Mouse (Mus musculus) embryonic facial prominence, embryonic 15.5 days (tissue): ENCODE measurements around the gene Nos1ap. TPM values are rescaled to one million over a fixed set of nuclear protein-coding genes. Genes with fewer than 3 reads are reported as not detected.
A peak's percentile ranks its signal among the peaks of the same experiment; 100 is the strongest.

Experiments
- ATAC-seq: fragments of 200-750 bp; cut with Nextera tagmentation; 2 replicates; pipeline ENCODE4 v1.8.0; 2017; ENCODE audit warnings: low read depth, moderate TSS enrichment; ENCODE audit not compliant: insufficient number of reproducible peaks, low FRiP score, low TSS enrichment
- H3K27ac ChIP-seq: fragments of 300-500 bp; sonication (generic); replicated peaks from 2 replicates; pipeline ENCODE4 v1.5.1; 2015; ENCODE audit warnings: mild to moderate bottlenecking, inconsistent platforms
- H3K27me3 ChIP-seq: fragments of 300-500 bp; sonication (generic); 2 replicates; pipeline ENCODE4 v1.6.1; 2015; ENCODE audit warnings: inconsistent platforms
- H3K36me3 ChIP-seq: fragments of 300-500 bp; sonication (generic); 2 replicates; pipeline ENCODE4 v1.6.1; 2015; ENCODE audit warnings: mild to moderate bottlenecking, inconsistent platforms
- H3K4me1 ChIP-seq: fragments of 300-500 bp; sonication (generic); 2 replicates; pipeline ENCODE4 v1.6.1; 2015; ENCODE audit warnings: inconsistent platforms
- H3K4me2 ChIP-seq: fragments of 300-500 bp; sonication (generic); replicated peaks from 2 replicates; pipeline ENCODE4 v1.6.1; 2015; ENCODE audit warnings: mild to moderate bottlenecking, inconsistent platforms
- H3K4me3 ChIP-seq: fragments of 300-500 bp; sonication (generic); replicated peaks from 2 replicates; pipeline ENCODE4 v1.5.1; 2015; ENCODE audit warnings: mild to moderate bottlenecking, inconsistent platforms
- H3K9ac ChIP-seq: fragments of 300-500 bp; sonication (generic); 2 replicates; pipeline ENCODE4 v1.6.1; 2015; ENCODE audit warnings: inconsistent platforms
- H3K9me3 ChIP-seq: fragments of 300-500 bp; sonication (generic); replicated peaks from 2 replicates; pipeline ENCODE4 v1.6.1; 2016; ENCODE audit warnings: inconsistent platforms
- WGBS: fragments of 180-500 bp; shearing (Covaris S2); methylation state at CpG from one replicate; pipeline ENCODE4 v1.1.7; 2015; 5-methylcytosine and 5-hydroxymethylcytosine counted together
- polyA plus RNA-seq: library from polyadenylated mRNA; unstranded; fragments of >200 nt; fragmentation: Nextera tagmentation; extraction: Ambion mirVana; gene quantifications from 2 replicates; pipeline ENCODE4 v1.2.1, GENCODE M21; 2015

Nos1ap gene
- polyA plus RNA-seq, 1 experiment from 2014 or later: 13.1 TPM

GRCm38 (mm10) chr1:170478791-170479457, 110.7 kb downstream of the Nos1ap start:
- Histone ChIP-seq H3K4me1 (peaks cover 20% of the 10 kb centered on the region), H3K36me3 (no peaks in the 10 kb centered on the region), H3K4me2 (no peak overlapping the region), H3K9ac (no peak overlapping the region), H3K4me3 (no peak overlapping the region), H3K9me3 (no peaks in the 10 kb centered on the region), H3K27me3 (no peaks in the 10 kb centered on the region), H3K27ac (peak overlapping the region; percentile 49)
- ATAC-seq: no peak
- WGBS: 64% methylated on average over 4 of the region's 4 CpGs

GRCm38 (mm10) chr1:170477636-170478600, 111.7 kb downstream of the Nos1ap start:
- no peak overlapping the region for H3K4me3 ChIP-seq
- H3K27me3 ChIP-seq: no peaks in the 10 kb centered on the region
- 38% methylated on average over 10 of the region's 10 CpGs for WGBS
- ATAC-seq: no peak
- H3K4me2 ChIP-seq: no peak overlapping the region
- no peaks in the 10 kb centered on the region for H3K36me3 ChIP-seq
- peaks cover 20% of the 10 kb centered on the region for H3K4me1 ChIP-seq
- H3K9ac ChIP-seq: no peak overlapping the region
- H3K9me3 ChIP-seq: no peaks in the 10 kb centered on the region
- H3K27ac ChIP-seq: peak overlapping the region; percentile 49

- 73% methylated on average over 6 of the region's 6 CpGs for WGBS
- Histone ChIP-seq H3K4me3 (no peak overlapping the region), H3K4me2 (no peak overlapping the region), H3K9me3 (no peaks in the 10 kb centered on the region), H3K9ac (no peak overlapping the region), H3K4me1 (peaks cover 8% of the 10 kb centered on the region), H3K36me3 (no peaks in the 10 kb centered on the region), H3K27me3 (no peaks in the 10 kb centered on the region), H3K27ac (no peak overlapping the region)
- no peak for ATAC-seq
Observed at GRCm38 (mm10) chr1:170473460-170473859, 116.2 kb downstream of the Nos1ap start.

GRCm38 (mm10) chr1:170472861-170473260, 116.8 kb downstream of the Nos1ap start:
- Histone ChIP-seq H3K27ac (no peak overlapping the region), H3K27me3 (no peaks in the 10 kb centered on the region), H3K9ac (no peak overlapping the region), H3K36me3 (no peaks in the 10 kb centered on the region), H3K4me2 (no peak overlapping the region), H3K4me3 (no peak overlapping the region), H3K4me1 (peaks cover 2% of the 10 kb centered on the region), H3K9me3 (no peaks in the 10 kb centered on the region)
- ATAC-seq: no peak

GRCm38 (mm10) chr1:170466099-170467009, 123.3 kb downstream of the Nos1ap start:
- Histone ChIP-seq H3K4me2 (no peak overlapping the region), H3K9ac (no peak overlapping the region), H3K27me3 (no peaks in the 10 kb centered on the region), H3K9me3 (no peaks in the 10 kb centered on the region), H3K27ac (no peak overlapping the region), H3K4me3 (no peak overlapping the region), H3K36me3 (no peaks in the 10 kb centered on the region), H3K4me1 (peaks cover 4% of the 10 kb centered on the region; the same call in 1 of the 2 replicates)
- 0 out of 2 replicates have a peak, but pooled peaks have one; percentile 60 for ATAC-seq
- WGBS: 69% methylated on average over 6 of the region's 6 CpGs

GRCm38 (mm10) chr1:170462140-170462539, 127.5 kb downstream of the Nos1ap start:
- H3K27me3 ChIP-seq: no peaks in the 10 kb centered on the region
- H3K4me2 ChIP-seq: no peak overlapping the region
- no peaks in the 10 kb centered on the region for H3K36me3 ChIP-seq
- H3K4me3 ChIP-seq: no peak overlapping the region
- 23% methylated on average over 1 of the region's 1 CpGs for WGBS
- H3K9ac ChIP-seq: no peak overlapping the region
- no peak overlapping the region for H3K27ac ChIP-seq
- no peak for ATAC-seq
- H3K9me3 ChIP-seq: no peaks in the 10 kb centered on the region
- peaks cover 4% of the 10 kb centered on the region; the same call in 1 of the 2 replicates for H3K4me1 ChIP-seq

- Histone ChIP-seq H3K27me3 (no peaks in the 10 kb centered on the region), H3K4me2 (no peak overlapping the region), H3K36me3 (no peaks in the 10 kb centered on the region), H3K4me3 (no peak overlapping the region), H3K9me3 (no peaks in the 10 kb centered on the region), H3K4me1 (no peaks in the 10 kb centered on the region), H3K27ac (no peak overlapping the region), H3K9ac (no peak overlapping the region)
- ATAC-seq: no peak
- 73% methylated on average over 5 of the region's 5 CpGs for WGBS
Observed at GRCm38 (mm10) chr1:170459896-170460602, 129.6 kb downstream of the Nos1ap start.

- H3K36me3 ChIP-seq: no peaks in the 10 kb centered on the region
- WGBS: 40% methylated on average over 4 of the region's 4 CpGs
- no peak overlapping the region for H3K9ac ChIP-seq
- H3K4me2 ChIP-seq: no peak overlapping the region
- no peaks in the 10 kb centered on the region for H3K27me3 ChIP-seq
- ATAC-seq: no peak
- H3K4me3 ChIP-seq: no peak overlapping the region
- no peaks in the 10 kb centered on the region for H3K4me1 ChIP-seq
- H3K9me3 ChIP-seq: no peaks in the 10 kb centered on the region
- H3K27ac ChIP-seq: no peak overlapping the region
Observed at GRCm38 (mm10) chr1:170457673-170458072, 132.0 kb downstream of the Nos1ap start.

- no peaks in the 10 kb centered on the region for H3K36me3 ChIP-seq
- H3K27me3 ChIP-seq: no peaks in the 10 kb centered on the region
- no peak overlapping the region for H3K9ac ChIP-seq
- no peaks in the 10 kb centered on the region for H3K4me1 ChIP-seq
- 88% methylated on average over 14 of the region's 14 CpGs for WGBS
- no peak for ATAC-seq
- H3K9me3 ChIP-seq: no peaks in the 10 kb centered on the region
- no peak overlapping the region for H3K4me2 ChIP-seq
- H3K27ac ChIP-seq: no peak overlapping the region
- H3K4me3 ChIP-seq: no peak overlapping the region
Observed at GRCm38 (mm10) chr1:170455910-170456700, 133.6 kb downstream of the Nos1ap start.

- H3K27ac ChIP-seq: no peak overlapping the region
- no peaks in the 10 kb centered on the region for H3K4me1 ChIP-seq
- no peak for ATAC-seq
- H3K9ac ChIP-seq: no peak overlapping the region
- no peak overlapping the region for H3K4me2 ChIP-seq
- 73% methylated on average over 3 of the region's 3 CpGs for WGBS
- no peaks in the 10 kb centered on the region for H3K9me3 ChIP-seq
- H3K36me3 ChIP-seq: no peaks in the 10 kb centered on the region
- H3K4me3 ChIP-seq: no peak overlapping the region
- H3K27me3 ChIP-seq: no peaks in the 10 kb centered on the region
Observed at GRCm38 (mm10) chr1:170455387-170455786, 134.3 kb downstream of the Nos1ap start.
